Mouse (Mus musculus): ENCODE results near the gene Uqcr10.

DNA sequence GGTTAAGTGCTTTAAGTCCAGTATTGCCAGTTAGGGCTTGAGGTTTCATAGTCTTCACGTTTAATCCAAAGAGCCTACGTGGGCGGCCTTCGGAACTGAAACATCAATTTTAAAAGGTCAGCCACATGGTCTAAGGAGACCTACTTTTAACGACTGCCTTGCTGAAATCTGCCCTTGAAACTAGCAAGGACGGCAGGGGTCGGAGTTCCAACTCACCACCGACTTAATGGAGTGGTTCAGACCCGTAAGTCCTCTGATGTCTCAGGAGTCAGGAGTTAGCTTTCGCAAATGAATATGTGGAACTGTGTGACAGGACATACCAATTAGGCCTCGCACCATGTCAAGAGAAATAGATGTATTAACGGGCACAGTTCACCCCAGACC, 462 bp downstream of the Uqcr10 start:
- TF ChIP-seq CTCF (IDR thresholded peaks at IDR 0.05; ENCODE audit: insufficient read depth, low read depth, low read length) (no peak), POLR2A (IDR thresholded peaks at IDR 0.05; ENCODE audit: insufficient read depth, low read depth, low read length) (no peak)

Data from olfactory bulb, adult 2 months (tissue).